8 mouse cellular contexts compared by ENCODE assay signal in genomic region chr7:43495343-43496021, GRCm38 (mm10). TPM values are rescaled to one million over a fixed set of nuclear protein-coding genes. Genes with fewer than 3 reads are reported as not detected.
DNase-seq lines count a peak whose midpoint lies in the region; ATAC-seq and TF ChIP-seq lines count a peak whose summit lies in the region.
"Had no signal": no experiment of that assay in that cellular context is flagged by ENCODE, and none has a peak within 500 bp of the region (broad histone marks: within the 10 kb centered on the region; RNA-seq: fewer than 3 reads in every experiment).

No protein-coding gene starts in this region.

- no peaks in the 10 kb centered on the region for H3K36me3 ChIP-seq in thymus, adult 2 months (ENCODE audit: control insufficient read depth, insufficient read depth, low read length)
- no peaks in the 10 kb centered on the region for H3K36me3 ChIP-seq in forebrain, embryonic 15.5 days
- H3K36me3 ChIP-seq in kidney, postnatal 0 days (ENCODE audit: insufficient read depth, low read length): no peaks in the 10 kb centered on the region
- H3K36me3 ChIP-seq in small intestine, adult 2 months (ENCODE audit: control insufficient read depth, insufficient read depth, low read length): no peaks in the 10 kb centered on the region

- ATAC-seq in forebrain, embryonic 15.5 days (replicated peaks): peak; percentile 78
- ATAC-seq in kidney, postnatal 0 days (replicated peaks; ENCODE audit: low FRiP score, low read depth): no peak; the same call in 1 of the 2 replicates
- ATAC-seq in megakaryocyte, adult 5-6 weeks (ENCODE audit: poor library complexity, severe bottlenecking): peak; percentile 87

- DNase-seq in thymus, postnatal 4 days: peak; percentile 51
- DNase-seq in thymus, adult 2 months: no peak
- DNase-seq in brain, embryonic 14.5 days (ENCODE audit: low read depth): peak; percentile 91
- DNase-seq in kidney, postnatal 0 days (ENCODE audit: low spot score): peak; percentile 65

- no peak overlapping the region for H3K4me3 ChIP-seq in thymus, adult 2 months (ENCODE audit: control insufficient read depth, insufficient read depth, low read length)
- H3K4me3 ChIP-seq in forebrain, embryonic 15.5 days: no peak overlapping the region
- H3K4me3 ChIP-seq in kidney, postnatal 0 days (replicated peaks; ENCODE audit: low read depth, low read length): no peak overlapping the region
- H3K4me3 ChIP-seq in small intestine, adult 2 months (ENCODE audit: low read depth, low read length): no peak overlapping the region

- no peak for TF ChIP-seq CTCF in thymus, adult 2 months (IDR thresholded peaks at IDR 0.05; ENCODE audit: borderline replicate concordance, control insufficient read depth, extremely low read depth, insufficient read depth, low read length, poor library complexity)
- peak; percentile 84 for TF ChIP-seq CTCF in brain, embryonic 14.5 days (IDR thresholded peaks at IDR 0.05; ENCODE audit: borderline replicate concordance, extremely low read depth, insufficient read depth, insufficient read length)
- peak; percentile 74 for TF ChIP-seq CTCF in kidney, postnatal 0 days (IDR thresholded peaks at IDR 0.05; ENCODE audit: low read depth)
- peak; percentile 44; the same call in 1 of the 2 replicates for TF ChIP-seq CTCF in small intestine, adult 2 months (IDR thresholded peaks at IDR 0.05; ENCODE audit: extremely low read depth, insufficient read length, insufficient replicate concordance, low read depth, low read length)

- H3K27ac ChIP-seq in thymus, adult 2 months (ENCODE audit: control insufficient read depth, insufficient read depth, low read length): no peak overlapping the region
- no peak overlapping the region for H3K27ac ChIP-seq in forebrain, embryonic 15.5 days (replicated peaks)
- no peak overlapping the region for H3K27ac ChIP-seq in kidney, postnatal 0 days
- no peak overlapping the region for H3K27ac ChIP-seq in small intestine, adult 2 months (ENCODE audit: insufficient read depth, low read depth, low read length)
- H3K27ac ChIP-seq: macrophage had no signal

- 26% methylated on average over 21 of the region's 21 CpGs for WGBS in thymus, adult 2 months
- WGBS in forebrain, embryonic 15.5 days: 9% methylated on average over 21 of the region's 21 CpGs
- 10% methylated on average over 21 of the region's 21 CpGs for WGBS in kidney, postnatal 0 days
- WGBS in small intestine, adult 2 months: 23% methylated on average over 21 of the region's 21 CpGs

- H3K9ac ChIP-seq in forebrain, embryonic 15.5 days (replicated peaks): no peak overlapping the region
- no peak overlapping the region for H3K9ac ChIP-seq in kidney, postnatal 0 days (ENCODE audit: low read depth, low read length)

- no peaks in the 10 kb centered on the region for H3K4me1 ChIP-seq in thymus, adult 2 months (replicated peaks; ENCODE audit: control insufficient read depth, insufficient read depth, low read length)
- H3K4me1 ChIP-seq in forebrain, embryonic 15.5 days: peaks cover 4% of the 10 kb centered on the region
- no peaks in the 10 kb centered on the region for H3K4me1 ChIP-seq in kidney, postnatal 0 days (replicated peaks; ENCODE audit: insufficient read depth, low read length)
- no peaks in the 10 kb centered on the region for H3K4me1 ChIP-seq in small intestine, adult 2 months (ENCODE audit: control insufficient read depth, insufficient read depth, insufficient read length, low read length)

- H3K4me2 ChIP-seq in forebrain, embryonic 15.5 days (replicated peaks): 0 out of 2 replicates have a peak overlapping the region, but pooled peaks have one; percentile 5
- no peak overlapping the region for H3K4me2 ChIP-seq in kidney, postnatal 0 days (ENCODE audit: low read length)

- H3K9me3 ChIP-seq in forebrain, embryonic 15.5 days: no peaks in the 10 kb centered on the region
- no peaks in the 10 kb centered on the region for H3K9me3 ChIP-seq in kidney, postnatal 0 days (replicated peaks; ENCODE audit: low read length)

- TF ChIP-seq POLR2A in thymus, adult 2 months (IDR thresholded peaks at IDR 0.05; ENCODE audit: control insufficient read depth, extremely low read depth, insufficient read depth, low read length, poor library complexity): no peak
- TF ChIP-seq POLR2A in brain, embryonic 14.5 days (IDR thresholded peaks at IDR 0.05; ENCODE audit: borderline replicate concordance, extremely low read depth, insufficient read depth, insufficient read length, poor library complexity, severe bottlenecking): no peak
- TF ChIP-seq POLR2A in small intestine, adult 2 months (IDR thresholded peaks at IDR 0.05; ENCODE audit: low read depth, low read length): no peak

- H3K27me3 ChIP-seq in thymus, adult 2 months (ENCODE audit: control insufficient read depth, insufficient read depth, low read length): no peaks in the 10 kb centered on the region; the same call in 1 of the 2 replicates
- H3K27me3 ChIP-seq in forebrain, embryonic 15.5 days: no peaks in the 10 kb centered on the region
- no peaks in the 10 kb centered on the region for H3K27me3 ChIP-seq in kidney, postnatal 0 days (ENCODE audit: insufficient read depth, low read length)
- no peaks in the 10 kb centered on the region; the same call in 1 of the 2 replicates for H3K27me3 ChIP-seq in small intestine, adult 2 months (ENCODE audit: control insufficient read depth, insufficient read depth, low read length)

RNA-seq across cellular contexts. Expression of gene Iglon5, which starts 5.6 kb away (rescaled TPM):
- 1.1 and 1.2 TPM in 2 replicates for polyA plus RNA-seq in thymus, adult 2 months (2012; rRNA removed)
- polyA plus RNA-seq in brain, embryonic 14.5 days (2012; rRNA removed): 96.2 and 140 TPM in 2 replicates
- polyA plus RNA-seq in forebrain, embryonic 15.5 days (2015; fragmentation: Nextera tagmentation; extraction: Ambion mirVana): 4.8 and 4.9 TPM in 2 replicates
- polyA plus RNA-seq in kidney, postnatal 0 days (2015; fragmentation: Nextera tagmentation; extraction: Ambion mirVana): 0.25 and 0.29 TPM in 2 replicates
- total RNA-seq in megakaryocyte, adult 5-6 weeks (2015): not detected in 2 replicates
- total RNA-seq in megakaryocyte, adult 5-6 weeks (2017): not detected in 2 replicates
- polyA plus RNA-seq in small intestine, adult 2 months (2012; rRNA removed): 1.4 and 1.5 TPM in 2 replicates
- polyA plus RNA-seq: macrophage had no signal

RNA-seq across cellular contexts. Expression of gene 4931406B18Rik, which starts 10.3 kb away (rescaled TPM):
- polyA plus RNA-seq in thymus, adult 2 months (2012; rRNA removed): 0.03 TPM in 1 of 2 replicates, not detected in the other
- polyA plus RNA-seq in brain, embryonic 14.5 days (2012; rRNA removed): 0.04 TPM in 1 of 2 replicates, not detected in the other
- polyA plus RNA-seq in forebrain, embryonic 15.5 days (2015; fragmentation: Nextera tagmentation; extraction: Ambion mirVana): not detected in 2 replicates
- not detected in 2 replicates for polyA plus RNA-seq in kidney, postnatal 0 days (2015; fragmentation: Nextera tagmentation; extraction: Ambion mirVana)
- not detected in 2 replicates for total RNA-seq in megakaryocyte, adult 5-6 weeks (2015)
- not detected in 2 replicates for total RNA-seq in megakaryocyte, adult 5-6 weeks (2017)
- polyA plus RNA-seq in small intestine, adult 2 months (2012; rRNA removed): not detected in 2 replicates
- polyA plus RNA-seq: macrophage had no signal

RNA-seq across cellular contexts. Expression of gene Vsig10l, which starts 32.5 kb away (rescaled TPM):
- 2.7 and 3.8 TPM in 2 replicates for polyA plus RNA-seq in thymus, adult 2 months (2012; rRNA removed)
- polyA plus RNA-seq in brain, embryonic 14.5 days (2012; rRNA removed): 7.0 and 9.5 TPM in 2 replicates
- polyA plus RNA-seq in forebrain, embryonic 15.5 days (2015; fragmentation: Nextera tagmentation; extraction: Ambion mirVana): 7.8 and 8.3 TPM in 2 replicates
- polyA plus RNA-seq in kidney, postnatal 0 days (2015; fragmentation: Nextera tagmentation; extraction: Ambion mirVana): 4.7 and 6.7 TPM in 2 replicates
- 2.9 and 3.1 TPM in 2 replicates for total RNA-seq in megakaryocyte, adult 5-6 weeks (2015)
- 2.7 and 4.5 TPM in 2 replicates for total RNA-seq in megakaryocyte, adult 5-6 weeks (2017)
- polyA plus RNA-seq in small intestine, adult 2 months (2012; rRNA removed): 1.0 and 4.3 TPM in 2 replicates

RNA-seq across cellular contexts. Expression of gene Cd33, which starts 48.7 kb away (rescaled TPM):
- polyA plus RNA-seq in thymus, adult 2 months (2012; rRNA removed): 12.3 and 15.8 TPM in 2 replicates
- polyA plus RNA-seq in brain, embryonic 14.5 days (2012; rRNA removed): 1.5 and 1.7 TPM in 2 replicates
- 0.88 and 1.0 TPM in 2 replicates for polyA plus RNA-seq in forebrain, embryonic 15.5 days (2015; fragmentation: Nextera tagmentation; extraction: Ambion mirVana)
- 0.75 and 1.2 TPM in 2 replicates for polyA plus RNA-seq in kidney, postnatal 0 days (2015; fragmentation: Nextera tagmentation; extraction: Ambion mirVana)
- 80.0 and 80.1 TPM in 2 replicates for total RNA-seq in megakaryocyte, adult 5-6 weeks (2015)
- 36.3 and 48.1 TPM in 2 replicates for total RNA-seq in megakaryocyte, adult 5-6 weeks (2017)
- polyA plus RNA-seq in small intestine, adult 2 months (2012; rRNA removed): 3.0 and 4.7 TPM in 2 replicates

RNA-seq across cellular contexts. Expression of gene Gm45233, which starts 51.6 kb away (rescaled TPM):
- polyA plus RNA-seq in thymus, adult 2 months (2012; rRNA removed): 0.59 and 1.8 TPM in 2 replicates
- polyA plus RNA-seq in brain, embryonic 14.5 days (2012; rRNA removed): 1.2 and 1.3 TPM in 2 replicates
- polyA plus RNA-seq in forebrain, embryonic 15.5 days (2015; fragmentation: Nextera tagmentation; extraction: Ambion mirVana): not detected in 2 replicates
- 0.24 and 0.29 TPM in 2 replicates for polyA plus RNA-seq in kidney, postnatal 0 days (2015; fragmentation: Nextera tagmentation; extraction: Ambion mirVana)
- not detected in 2 replicates for total RNA-seq in megakaryocyte, adult 5-6 weeks (2015)
- total RNA-seq in megakaryocyte, adult 5-6 weeks (2017): 1.8 and 3.1 TPM in 2 replicates
- 0.29 TPM in 1 of 2 replicates, not detected in the other for polyA plus RNA-seq in small intestine, adult 2 months (2012; rRNA removed)
- polyA plus RNA-seq: macrophage had no signal

Comparison
In these comparisons a context has a peak if more than half of its experiments do, and no peak if none do; other contexts are left out.
1. RNA of gene Iglon5, which starts 5.6 kb away (polyA plus RNA-seq): 96.2 to 140 TPM in brain, embryonic 14.5 days; 4.8 to 4.9 TPM in forebrain, embryonic 15.5 days, 1.4 to 1.5 TPM in small intestine, adult 2 months, 1.1 to 1.2 TPM in thymus, adult 2 months and 0.25 to 0.29 TPM in kidney, postnatal 0 days; every median in the first group is over 10 times any median in the second.